Mouse (Mus musculus) gastrocnemius, postnatal 25 days (tissue): ENCODE measurements around the gene Plxdc2. TPM values are rescaled to one million over a fixed set of nuclear protein-coding genes. Genes with fewer than 3 reads are reported as not detected.
"Not testable (repeated sequence)": the region's sequence is repeated elsewhere in the genome, so short reads cannot be mapped to it uniquely, and the experiment has no call there.

Experiments used
- DNase-seq: peaks from one replicate; pipeline ENCODE4 v3.0.0; 2022
- total RNA-seq, 2 experiments: library from RNA; stranded (reverse); gene quantifications; 1 replicate in 1 of 2; 2 replicates in 1 of 2; pipeline ENCODE4 v1.2.3; 2021

Plxdc2 gene
- total RNA-seq, 2 experiments from 2014 or later, result 12.6 to 14.1 TPM

- no peak for DNase-seq
Observed at GRCm38 (mm10) chr2:16749302-16749909, 393.3 kb downstream of the Plxdc2 start.

GRCm38 (mm10) chr2:16757158-16757557 lies 401.1 kb downstream of the Plxdc2 start:
- DNase-seq, result no peak

GRCm38 (mm10) chr2:16759766-16760165 lies 403.7 kb downstream of the Plxdc2 start:
- DNase-seq, result no peak

GRCm38 (mm10) chr2:16769149-16769548 lies 413.0 kb downstream of the Plxdc2 start:
- not testable (repeated sequence) for DNase-seq

- no peak for DNase-seq
Observed at GRCm38 (mm10) chr2:16773398-16774113, 417.5 kb downstream of the Plxdc2 start.

- no peak for DNase-seq
Observed at GRCm38 (mm10) chr2:16774114-16774433, 418.0 kb downstream of the Plxdc2 start.

GRCm38 (mm10) chr2:16795283-16795682 lies 439.2 kb downstream of the Plxdc2 start:
- no peak for DNase-seq
